Mouse (Mus musculus) splenic B cell, adult 2 months (primary cell): ENCODE data around the gene H2-Ab1.

Experiments used
- DNase-seq: peaks from one replicate; pipeline ENCODE4 v3.0.0-alpha.2; 2011; ENCODE audit warnings: low read depth, low spot score
- H3K27me3 ChIP-seq: 2 replicates; pipeline ENCODE4 v1.6.1; 2012; ENCODE audit warnings: mild to moderate bottlenecking, low read length, moderate library complexity, mixed read lengths; ENCODE audit not compliant: control insufficient read depth, poor library complexity, insufficient read depth, severe bottlenecking
- H3K36me3 ChIP-seq: 2 replicates; pipeline ENCODE4 v1.6.1; 2012; ENCODE audit warnings: mild to moderate bottlenecking, low read length, moderate library complexity, mixed read lengths; ENCODE audit not compliant: control insufficient read depth, poor library complexity, insufficient read depth, severe bottlenecking

Gene H2-Ab1

GRCm38 (mm10) chr17:34285371-34285770, 27.9 kb downstream of the H2-Ab1 start:
- Histone ChIP-seq H3K36me3 (peaks cover 59% of the 10 kb centered on the region), H3K27me3 (no peaks in the 10 kb centered on the region)
- DNase-seq = peak; percentile 62

GRCm38 (mm10) chr17:34285848-34286247, 28.4 kb downstream of the H2-Ab1 start:
- H3K27me3 ChIP-seq = no peaks in the 10 kb centered on the region
- peaks cover 56% of the 10 kb centered on the region for H3K36me3 ChIP-seq
- peak; percentile 93 for DNase-seq

- DNase-seq = peak; percentile 78
- Histone ChIP-seq H3K27me3 (no peaks in the 10 kb centered on the region), H3K36me3 (peaks cover 50% of the 10 kb centered on the region)
These were observed 29.0 kb downstream of the H2-Ab1 start for GRCm38 (mm10) chr17:34286501-34286900.

- Histone ChIP-seq H3K36me3 (peaks cover 46% of the 10 kb centered on the region), H3K27me3 (no peaks in the 10 kb centered on the region)
- DNase-seq = peak; percentile 80
These were observed 29.5 kb downstream of the H2-Ab1 start for GRCm38 (mm10) chr17:34286999-34287398.

GRCm38 (mm10) chr17:34287648-34288047, 30.2 kb downstream of the H2-Ab1 start, which contains the start of gene H2-Aa:
H2-Aa (minus strand) TSS chr17:34287823.
- peaks cover 40% of the 10 kb centered on the region for H3K36me3 ChIP-seq
- no peaks in the 10 kb centered on the region for H3K27me3 ChIP-seq

GRCm38 (mm10) chr17:34288131-34288530, 30.6 kb downstream of the H2-Ab1 start:
- DNase-seq = no peak
- Histone ChIP-seq H3K27me3 (no peaks in the 10 kb centered on the region), H3K36me3 (peaks cover 35% of the 10 kb centered on the region)

More at GRCm38 (mm10) chr17:34287648-34288047, 30.2 kb downstream of the H2-Ab1 start, which contains the start of gene H2-Aa:
- DNase-seq = peak; percentile 99

- no peaks in the 10 kb centered on the region for H3K27me3 ChIP-seq
- DNase-seq = peak; percentile 99
- H3K36me3 ChIP-seq = peaks cover 4% of the 10 kb centered on the region
These were observed 34.1 kb downstream of the H2-Ab1 start for GRCm38 (mm10) chr17:34291609-34292008.

- no peaks in the 10 kb centered on the region for H3K27me3 ChIP-seq
- no peak for DNase-seq
- H3K36me3 ChIP-seq = no peaks in the 10 kb centered on the region
These were observed 35.1 kb downstream of the H2-Ab1 start for GRCm38 (mm10) chr17:34292570-34292969.

- H3K27me3 ChIP-seq = no peaks in the 10 kb centered on the region
- peak; percentile 99 for DNase-seq
These were observed 36.0 kb downstream of the H2-Ab1 start for GRCm38 (mm10) chr17:34293533-34293932.

GRCm38 (mm10) chr17:34294249-34294648, 36.8 kb downstream of the H2-Ab1 start:
- peak; percentile 61 for DNase-seq
- H3K27me3 ChIP-seq = no peaks in the 10 kb centered on the region
- no peaks in the 10 kb centered on the region for H3K36me3 ChIP-seq

More at GRCm38 (mm10) chr17:34293533-34293932, 36.0 kb downstream of the H2-Ab1 start:
- H3K36me3 ChIP-seq = no peaks in the 10 kb centered on the region

- Histone ChIP-seq H3K36me3 (no peaks in the 10 kb centered on the region), H3K27me3 (no peaks in the 10 kb centered on the region)
- DNase-seq = peak; percentile 62
These were observed 37.8 kb downstream of the H2-Ab1 start for GRCm38 (mm10) chr17:34295307-34295706.

- no peaks in the 10 kb centered on the region for H3K36me3 ChIP-seq
- peak; percentile 98 for DNase-seq
- H3K27me3 ChIP-seq = no peaks in the 10 kb centered on the region
These were observed 38.7 kb downstream of the H2-Ab1 start for GRCm38 (mm10) chr17:34295891-34296794.

GRCm38 (mm10) chr17:34299356-34299755, 41.9 kb downstream of the H2-Ab1 start:
- H3K36me3 ChIP-seq = no peaks in the 10 kb centered on the region
- no peaks in the 10 kb centered on the region for H3K27me3 ChIP-seq
- DNase-seq = peak; percentile 93

GRCm38 (mm10) chr17:34300071-34300470, 42.6 kb downstream of the H2-Ab1 start:
- Histone ChIP-seq H3K27me3 (no peaks in the 10 kb centered on the region), H3K36me3 (no peaks in the 10 kb centered on the region)
- peak; percentile 47 for DNase-seq
